Mouse (Mus musculus): ENCODE data around the gene Mpig6b.

Gene Mpig6b

GRCm38 (mm10) chr17:35039121-35039873 is 26.7 kb downstream of the Mpig6b start:
- in situ Hi-C loops (cut with MboI, MseI), result no loop called here

- in situ Hi-C loops (cut with MboI, MseI), result loop anchor here (5.0 kb wide), 1 partner anchor 67 kb away; no protein-coding TSS in a partner anchor
Observed at GRCm38 (mm10) chr17:35034896-35035295, 31.1 kb downstream of the Mpig6b start.

GRCm38 (mm10) chr17:35033703-35034102 is 32.3 kb downstream of the Mpig6b start:
- in situ Hi-C loops (cut with MboI, MseI), result loop anchor here (5.0 kb wide), 1 partner anchor 69 kb away; no protein-coding TSS in a partner anchor

GRCm38 (mm10) chr17:35032323-35032870 is 33.6 kb downstream of the Mpig6b start:
- in situ Hi-C loops (cut with MboI, MseI), result loop anchor here (5.0 kb wide), 1 partner anchor 70 kb away; no protein-coding TSS in a partner anchor

GRCm38 (mm10) chr17:35031880-35032279 is 34.1 kb downstream of the Mpig6b start:
- in situ Hi-C loops (cut with MboI, MseI), result loop anchor here (5.0 kb wide), 1 partner anchor 70 kb away; no protein-coding TSS in a partner anchor

GRCm38 (mm10) chr17:35031272-35031671 is 34.7 kb downstream of the Mpig6b start:
- in situ Hi-C loops (cut with MboI, MseI), result loop anchor here (5.0 kb wide), 1 partner anchor 71 kb away; no protein-coding TSS in a partner anchor

GRCm38 (mm10) chr17:35029691-35030532 is 36.1 kb downstream of the Mpig6b start:
- in situ Hi-C loops (cut with MboI, MseI), result loop anchor here (5.0 kb wide), 1 partner anchor 72 kb away; no protein-coding TSS in a partner anchor

- in situ Hi-C loops (cut with MboI, MseI), result no loop called here
Observed at GRCm38 (mm10) chr17:35028315-35028714, 37.7 kb downstream of the Mpig6b start.

GRCm38 (mm10) chr17:35027277-35028068 is 38.5 kb downstream of the Mpig6b start, which contains the start of gene Sapcd1:
Gene Sapcd1 (minus strand): TSS chr17:35028016.
- in situ Hi-C loops (cut with MboI, MseI), result no loop called here

GRCm38 (mm10) chr17:35026206-35026605 is 39.8 kb downstream of the Mpig6b start:
- in situ Hi-C loops (cut with MboI, MseI), result no loop called here

GRCm38 (mm10) chr17:35024691-35025488 is 41.1 kb downstream of the Mpig6b start:
- in situ Hi-C loops (cut with MboI, MseI), result no loop called here

GRCm38 (mm10) chr17:35024261-35024660 is 41.7 kb downstream of the Mpig6b start:
- in situ Hi-C loops (cut with MboI, MseI), result no loop called here

- in situ Hi-C loops (cut with MboI, MseI), result no loop called here
Observed at GRCm38 (mm10) chr17:35023756-35024155, 42.2 kb downstream of the Mpig6b start.

- in situ Hi-C loops (cut with MboI, MseI), result no loop called here
Observed at GRCm38 (mm10) chr17:35023221-35023620, 42.8 kb downstream of the Mpig6b start.

- in situ Hi-C loops (cut with MboI, MseI), result no loop called here
Observed at GRCm38 (mm10) chr17:35022541-35023060, 43.4 kb downstream of the Mpig6b start.

GRCm38 (mm10) chr17:35021842-35022477 is 44.0 kb downstream of the Mpig6b start:
- in situ Hi-C loops (cut with MboI, MseI), result no loop called here

GRCm38 (mm10) chr17:35021163-35021808 is 44.7 kb downstream of the Mpig6b start:
- in situ Hi-C loops (cut with MboI, MseI), result no loop called here

GRCm38 (mm10) chr17:35020551-35020950 is 45.4 kb downstream of the Mpig6b start:
- in situ Hi-C loops (cut with MboI, MseI), result no loop called here

GRCm38 (mm10) chr17:35019894-35020293 is 46.1 kb downstream of the Mpig6b start:
- in situ Hi-C loops (cut with MboI, MseI), result loop anchor here (10.0 kb wide), 1 partner anchor 45 kb away; the partner anchor contains the start of genes Ly6g6c and Mpig6b
